Mouse (Mus musculus) heart, adult 18-20 months (tissue): ENCODE data around the gene Tnfrsf8. TPM values are rescaled to one million over a fixed set of nuclear protein-coding genes. Genes with fewer than 3 reads are reported as not detected.
A peak's percentile ranks its signal among the peaks of the same experiment; 100 is the strongest.
"Not testable (repeated sequence)": the region's sequence is repeated elsewhere in the genome, so short reads cannot be mapped to it uniquely, and the experiment has no call there.

Experiments used
- DNase-seq, 2 experiments: peaks; one replicate each; pipeline ENCODE4 v3.0.0; 2021 to 2022; ENCODE audit warnings: mixed read lengths in 1 of 2
- total RNA-seq, 2 experiments: library from RNA; stranded (reverse); gene quantifications; 2 replicates each; pipeline ENCODE4 v1.2.3; 2021

Tnfrsf8 gene
- total RNA-seq, 2 experiments from 2014 or later, result 0.07 to 0.15 TPM

- DNase-seq, result no peak
Observed at GRCm38 (mm10) chr4:145306422-145306821, 8.5 kb downstream of the Tnfrsf8 start.

DNA sequence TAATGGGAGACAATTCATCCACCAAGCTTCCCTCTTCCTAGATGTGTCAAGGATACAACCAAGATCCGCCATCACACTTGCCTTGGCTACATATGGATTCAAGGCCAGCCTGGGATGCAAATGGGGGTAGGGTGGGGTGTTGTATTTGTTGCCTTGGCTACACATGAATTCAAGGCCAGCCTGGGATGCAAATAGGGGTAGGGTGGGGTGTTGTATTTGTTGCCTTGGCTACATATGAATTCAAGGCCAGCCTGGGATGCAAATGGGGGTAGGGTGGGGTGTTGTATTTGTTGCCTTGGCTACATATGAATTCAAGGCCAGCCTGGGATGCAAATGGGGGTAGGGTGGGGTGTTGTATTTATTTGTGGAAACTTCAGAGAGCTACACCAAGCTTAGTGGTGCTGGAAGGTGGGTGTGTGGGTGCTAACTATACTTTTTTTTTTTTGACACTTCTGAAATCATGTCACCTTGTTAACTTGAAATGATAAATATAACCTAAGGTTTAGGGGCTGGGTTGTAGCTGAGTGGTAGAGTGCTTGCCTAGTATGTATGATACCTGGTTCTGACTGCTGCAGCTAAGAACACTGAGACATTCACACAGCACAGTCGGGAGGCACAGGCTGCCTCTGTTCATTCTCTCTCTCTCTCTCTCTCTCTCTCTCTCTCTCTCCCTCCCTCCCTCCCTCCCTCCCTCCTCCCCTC lies 9.2 kb downstream of the Tnfrsf8 start:
- DNase-seq, result not testable (repeated sequence)

GRCm38 (mm10) chr4:145304109-145304508 lies 10.9 kb downstream of the Tnfrsf8 start:
- DNase-seq, result no peak

- DNase-seq, result no peak
Observed at GRCm38 (mm10) chr4:145302106-145302505, 12.9 kb downstream of the Tnfrsf8 start.

DNA sequence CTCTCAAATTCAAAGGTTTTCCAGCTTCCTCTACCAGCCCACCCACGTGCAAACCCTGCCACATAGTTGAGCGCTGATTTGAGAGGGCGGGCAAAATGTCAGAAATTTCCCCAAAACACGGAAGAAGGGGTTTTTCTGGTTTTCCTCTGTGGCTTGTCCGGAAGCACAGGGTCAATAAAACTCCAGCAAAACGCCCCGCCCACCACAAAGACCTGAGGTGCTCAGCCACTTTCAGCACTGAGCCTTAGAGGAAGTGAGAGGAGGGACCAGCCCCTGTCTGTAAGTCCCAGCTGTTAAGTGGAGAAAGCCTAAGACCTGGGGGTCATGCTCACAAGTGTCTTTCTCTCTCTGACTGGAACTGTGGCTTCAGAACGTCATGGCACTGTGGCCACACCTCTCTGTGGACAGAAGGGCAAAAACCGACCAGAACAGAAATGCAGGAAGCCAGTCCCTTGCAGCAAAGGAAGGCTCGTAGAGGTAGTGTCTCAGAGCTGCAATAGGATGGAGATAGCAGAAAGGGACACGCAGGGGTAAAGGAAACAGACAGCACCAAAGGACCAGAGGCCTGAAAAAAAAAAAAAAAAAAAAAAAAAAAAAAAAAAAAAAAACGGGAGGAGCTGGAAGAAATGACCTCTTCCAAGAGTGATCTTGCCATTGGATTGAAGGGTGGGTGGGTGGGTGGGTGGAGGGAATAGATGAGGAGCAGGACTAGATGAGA lies 14.6 kb downstream of the Tnfrsf8 start:
- DNase-seq, result peak in 1 of 2 experiments; percentile 35

DNA sequence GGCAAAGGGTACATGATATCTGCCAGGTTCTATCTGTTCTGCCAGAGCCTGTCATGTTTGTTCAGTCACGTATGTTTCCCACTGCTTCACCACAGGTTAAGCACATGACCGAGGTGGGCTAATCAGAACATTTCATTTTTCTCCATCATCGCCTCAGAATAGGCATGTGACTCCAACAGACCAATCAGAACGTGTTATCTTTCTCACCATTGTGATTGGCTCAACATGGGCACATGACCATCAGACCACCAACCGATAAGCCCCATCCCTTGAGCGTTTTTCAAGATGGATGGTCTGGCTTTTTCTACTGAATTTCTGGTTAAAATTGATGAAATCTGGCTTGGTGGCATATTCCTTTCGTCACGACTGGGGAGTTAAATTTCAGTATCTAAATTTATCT lies 15.6 kb downstream of the Tnfrsf8 start:
- no peak for DNase-seq

- DNase-seq, result no peak
Observed at GRCm38 (mm10) chr4:145298846-145299245, 16.1 kb downstream of the Tnfrsf8 start.

- DNase-seq, result peak; percentile 57 to 77
Observed at GRCm38 (mm10) chr4:145295589-145296300, 19.2 kb downstream of the Tnfrsf8 start.

DNA sequence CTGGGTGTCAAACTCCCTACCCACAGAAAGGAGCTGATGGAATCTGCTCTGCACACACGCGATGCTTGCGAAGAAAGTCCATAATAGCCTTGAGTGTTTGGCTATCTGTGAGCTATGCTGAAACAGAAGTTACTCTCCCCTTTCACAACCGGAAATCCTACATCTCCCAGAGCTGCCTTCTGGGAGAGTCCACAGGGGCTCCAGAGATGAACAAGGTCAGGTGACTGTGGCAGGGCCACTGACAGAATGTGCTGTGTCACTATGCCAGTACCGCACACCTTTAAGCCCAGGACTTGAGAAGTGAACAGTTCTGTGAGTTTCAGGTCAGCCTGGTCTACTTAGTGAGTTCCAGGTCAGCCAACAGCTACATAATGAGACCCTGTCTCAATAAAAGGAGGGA lies 20.4 kb downstream of the Tnfrsf8 start:
- no peak for DNase-seq

DNA sequence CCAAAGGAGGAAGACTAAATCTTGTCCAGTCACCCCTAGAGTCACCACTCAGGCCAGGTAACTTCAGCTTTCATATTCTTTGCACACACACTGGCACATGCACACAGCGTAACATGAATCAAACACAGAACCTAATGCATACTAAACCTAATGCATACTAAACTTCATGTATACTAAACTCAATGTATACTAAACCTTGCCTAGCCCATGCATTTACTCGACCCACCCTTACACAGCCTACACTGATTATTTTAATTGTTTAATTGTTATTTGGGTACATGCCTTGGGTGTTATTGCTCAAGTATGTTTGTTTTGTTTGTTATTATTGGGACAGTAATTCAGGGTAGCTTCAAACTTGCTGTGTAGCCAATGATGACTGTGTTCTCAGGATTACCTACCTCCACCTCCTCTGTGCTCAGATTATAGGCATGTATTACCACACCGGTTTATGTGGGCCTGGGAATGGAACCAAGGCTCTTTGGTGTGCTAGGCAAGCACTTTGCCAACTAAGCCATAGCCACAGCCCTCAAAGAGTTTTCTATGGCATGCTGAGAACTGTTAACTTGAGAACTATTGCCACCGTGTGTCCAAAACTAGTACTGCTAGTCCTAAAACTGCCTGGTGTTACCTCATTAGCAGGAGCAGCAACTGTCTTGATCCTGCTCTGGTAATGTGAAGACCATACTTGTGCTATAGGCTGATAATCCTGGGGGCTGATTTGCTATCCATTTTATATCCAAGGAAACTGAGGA lies 28.4 kb downstream of the Tnfrsf8 start:
- DNase-seq, result peak; percentile 80 to 91

- no peak for DNase-seq
Observed at GRCm38 (mm10) chr4:145284675-145285074, 30.3 kb downstream of the Tnfrsf8 start.

GRCm38 (mm10) chr4:145283441-145283840 lies 31.5 kb downstream of the Tnfrsf8 start:
- no peak for DNase-seq

DNA sequence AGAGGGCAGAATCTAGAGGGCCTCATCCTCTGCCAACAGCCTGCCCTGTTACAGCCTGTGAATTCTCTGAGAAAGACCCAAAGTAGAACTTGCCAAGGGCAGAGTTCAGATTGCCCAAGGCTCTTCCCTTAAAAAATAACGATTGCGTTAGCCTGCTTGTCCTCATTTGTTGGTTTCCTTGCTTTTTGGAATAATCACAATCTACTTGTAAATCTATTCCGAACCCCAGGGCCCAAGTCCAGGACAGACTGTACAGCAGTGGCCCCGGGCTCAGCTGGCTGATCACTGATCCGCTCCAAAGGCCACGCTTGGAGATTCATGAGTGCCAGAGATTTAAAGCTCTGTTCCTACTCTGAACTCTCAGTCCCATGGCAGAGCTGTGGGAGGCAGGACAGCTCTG lies 34.0 kb downstream of the Tnfrsf8 start:
- DNase-seq, result peak in 1 of 2 experiments; percentile 63

- DNase-seq, result peak in 1 of 2 experiments; percentile 54
Observed at GRCm38 (mm10) chr4:145278724-145279370, 36.1 kb downstream of the Tnfrsf8 start.

DNA sequence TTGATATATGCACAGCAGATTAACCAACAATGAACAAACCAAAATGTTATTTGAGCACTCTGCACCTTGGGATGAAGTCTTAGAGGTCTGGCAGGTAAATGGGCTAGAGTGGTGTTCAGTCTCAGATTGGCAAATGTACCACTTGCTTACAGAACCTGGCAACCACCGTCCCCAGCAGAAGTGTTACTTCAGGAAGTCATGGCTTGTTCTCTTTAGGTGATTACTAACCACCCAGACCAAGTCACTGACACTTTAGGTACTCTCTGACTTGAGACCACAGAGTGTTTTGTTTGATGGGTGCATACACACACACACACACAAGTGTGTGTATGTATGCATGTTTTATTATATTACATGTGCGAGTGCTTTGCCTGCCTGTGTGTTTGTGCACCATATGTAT lies 36.7 kb downstream of the Tnfrsf8 start:
- DNase-seq, result no peak

DNA sequence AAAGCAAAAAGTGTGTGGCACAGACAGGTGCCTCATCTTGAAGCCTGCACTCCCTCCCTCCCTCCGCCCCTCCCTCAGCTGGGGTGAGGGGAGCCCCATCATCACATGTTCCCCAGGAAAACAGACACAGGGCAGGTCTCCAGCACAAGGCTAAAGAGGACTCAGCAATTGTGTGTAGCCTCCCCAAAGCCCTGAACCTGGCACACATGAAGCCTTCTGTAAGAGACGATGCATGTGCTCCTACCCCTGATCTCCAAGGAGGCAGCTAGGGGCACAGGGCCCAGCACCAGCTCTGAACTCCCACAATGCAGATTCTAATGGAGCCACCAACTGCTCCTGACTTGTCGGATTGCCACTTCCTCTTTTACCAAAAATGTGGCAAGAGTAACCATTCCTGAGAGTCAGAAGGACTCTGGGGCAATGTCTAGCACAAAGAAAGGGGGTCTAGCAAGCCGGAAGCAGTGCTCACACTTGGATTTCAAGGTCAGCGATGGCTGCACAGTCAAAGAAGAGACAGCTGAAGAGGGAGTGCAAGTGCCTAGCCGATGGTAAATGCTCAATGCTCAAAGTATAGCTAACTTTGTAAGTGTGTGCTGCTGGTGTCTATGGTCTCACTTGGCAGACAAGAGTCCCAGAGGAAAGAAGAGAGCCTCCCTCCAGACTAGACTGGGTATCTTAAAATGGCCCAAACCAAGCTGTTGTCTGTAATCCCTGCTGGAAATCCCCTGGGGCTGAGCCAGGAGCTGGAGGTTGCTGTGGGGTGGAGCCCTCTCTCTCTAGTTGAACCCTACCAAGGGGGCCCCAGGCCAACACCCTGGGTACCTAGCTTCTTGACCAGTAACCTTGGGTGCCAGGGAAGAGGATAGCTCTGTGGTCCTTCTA lies 38.4 kb downstream of the Tnfrsf8 start:
- DNase-seq, result no peak

- DNase-seq, result no peak
Observed at GRCm38 (mm10) chr4:145274887-145275286, 40.1 kb downstream of the Tnfrsf8 start.

GRCm38 (mm10) chr4:145273923-145274322 lies 41.0 kb downstream of the Tnfrsf8 start:
- DNase-seq, result no peak

DNA sequence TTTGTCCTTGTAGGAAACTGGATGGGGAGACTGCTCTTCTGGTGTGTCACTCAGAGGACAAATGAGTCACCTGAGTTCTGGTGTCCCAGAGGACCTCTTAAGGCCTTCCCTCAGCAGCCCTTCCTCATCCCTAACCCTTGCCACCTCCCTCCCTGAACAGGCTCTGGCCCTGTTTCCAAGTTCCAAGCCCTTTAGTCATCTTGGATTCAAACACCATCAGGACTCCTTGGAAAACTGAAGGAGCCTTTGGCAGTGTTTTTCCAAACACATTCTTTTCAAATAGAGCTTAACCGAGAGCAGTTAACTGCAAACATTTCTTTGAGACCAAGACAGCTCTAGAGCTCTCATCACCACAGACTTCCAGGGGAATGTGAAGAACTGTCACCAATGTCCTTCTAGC lies 42.2 kb downstream of the Tnfrsf8 start:
- peak; percentile 60 to 84 for DNase-seq

- no peak for DNase-seq
Observed at GRCm38 (mm10) chr4:145271634-145272033, 43.3 kb downstream of the Tnfrsf8 start.

GRCm38 (mm10) chr4:145270136-145270535 lies 44.8 kb downstream of the Tnfrsf8 start:
- peak in 1 of 2 experiments; percentile 58 for DNase-seq
